Mouse (Mus musculus) Patski (cell line): Measurements from ENCODE around the gene Olfr874. TPM values are rescaled to one million over a fixed set of nuclear protein-coding genes. Genes with fewer than 3 reads are reported as not detected.
"Not testable (repeated sequence)": the region's sequence is repeated elsewhere in the genome, so short reads cannot be mapped to it uniquely, and the experiment has no call there.

ENCODE experiments used
- ATAC-seq: fragments of 100-300 bp; one replicate; pipeline ENCODE4 v1.8.0; 2021
- CTCF ChIA-PET: fragments of 350-600 bp; sonication (Branson Sonifier 250); formaldehyde crosslinking; loops from one replicate; lab custom pipeline; 2022; ENCODE audit warnings: inconsistent platforms; lab: Charles Lee
- POLR2A ChIA-PET: fragments of 350-600 bp; sonication (Branson Sonifier 250); formaldehyde crosslinking; loops from one replicate; lab custom pipeline; 2022; ENCODE audit warnings: antibody characterized with exemption, inconsistent platforms; lab: Charles Lee
- DNase-seq: peaks from one replicate; pipeline ENCODE4 v3.0.0-alpha.2; 2011; ENCODE audit warnings: low read depth, low spot score
- H3K27me3 ChIP-seq: fragments of 371-371 bp; one replicate; pipeline ENCODE4 v1.5.1; 2021
- CTCF ChIP-seq: fragments of 100-300 bp; IDR thresholded peaks from one replicate; pipeline ENCODE4 v1.5.1; 2021
- in situ Hi-C: fragments of 300-500 bp; cut with MboI; formaldehyde crosslinking; loops from 3 replicates; pipeline ENCODE4 v1.11.1; 2018; ENCODE audit warnings: low pct_unique_long_range_greater_than_20kb, mixed read lengths
- polyA plus RNA-seq: library from polyadenylated mRNA; unstranded; gene quantifications from one replicate; pipeline ENCODE4 v1.2.3, GENCODE M21; 2021

The Olfr874 gene
- not detected for polyA plus RNA-seq

GRCm38 (mm10) chr9:37744806-37745205 is at the start of gene Olfr874:
Olfr874 (plus strand) TSS chr9:37745106.
- in situ Hi-C loops = no loop called here
- no peak for DNase-seq
- ChIA-PET CTCF (no interaction called here), POLR2A (no interaction called here)
- no peak for ATAC-seq
- no peaks in the 10 kb centered on the region for H3K27me3 ChIP-seq
- TF ChIP-seq CTCF = no peak

GRCm38 (mm10) chr9:37716150-37716549 is 28.8 kb upstream of the Olfr874 start, which contains the start of gene Olfr160:
Olfr160 (minus strand) TSS chr9:37716250.
- DNase-seq = no peak
- in situ Hi-C loops = no loop called here
- no peak for TF ChIP-seq CTCF
- ChIA-PET CTCF (no interaction called here), POLR2A (no interaction called here)
- peaks cover 9% of the 10 kb centered on the region for H3K27me3 ChIP-seq
- ATAC-seq = no peak

GRCm38 (mm10) chr9:37734310-37734709 is 10.6 kb upstream of the Olfr874 start:
- ATAC-seq = peak; percentile 54
- peak; percentile 19 for DNase-seq
- no peaks in the 10 kb centered on the region for H3K27me3 ChIP-seq
- in situ Hi-C loops = no loop called here
- TF ChIP-seq CTCF = no peak
- POLR2A ChIA-PET = no interaction called here
- CTCF ChIA-PET = interaction anchor here (1.4 kb wide), 1 partner anchor 44 kb away, joined by 6 read pairs; no protein-coding TSS in a partner anchor

- no peak for ATAC-seq
Measured at GRCm38 (mm10) chr9:37750319-37751075, 5.6 kb downstream of the Olfr874 start.

GRCm38 (mm10) chr9:37751467-37751866 is 6.6 kb downstream of the Olfr874 start:
- ChIA-PET POLR2A (no interaction called here), CTCF (no interaction called here)
- DNase-seq = no peak
- in situ Hi-C loops = no loop called here
- no peak for ATAC-seq
- no peak for TF ChIP-seq CTCF
- H3K27me3 ChIP-seq = no peaks in the 10 kb centered on the region

More at GRCm38 (mm10) chr9:37750319-37751075, 5.6 kb downstream of the Olfr874 start:
- in situ Hi-C loops = no loop called here
- CTCF ChIA-PET = no interaction called here
- POLR2A ChIA-PET = no interaction called here
- no peak for DNase-seq
- no peak for TF ChIP-seq CTCF
- no peaks in the 10 kb centered on the region for H3K27me3 ChIP-seq

GRCm38 (mm10) chr9:37752006-37752405 is 7.1 kb downstream of the Olfr874 start:
- DNase-seq (no peak), ATAC-seq (no peak)
- no peak for TF ChIP-seq CTCF
- in situ Hi-C loops = no loop called here
- POLR2A ChIA-PET = no interaction called here
- CTCF ChIA-PET = no interaction called here
- no peaks in the 10 kb centered on the region for H3K27me3 ChIP-seq

- in situ Hi-C loops = no loop called here
- H3K27me3 ChIP-seq = no peaks in the 10 kb centered on the region
- DNase-seq = no peak
- POLR2A ChIA-PET = no interaction called here
- CTCF ChIA-PET = interaction anchor here (0.6 to 1.6 kb wide), 2 partner anchors 14 to 208 kb away, joined by 4 to 5 read pairs; no protein-coding TSS in a partner anchor
- no peak for ATAC-seq
- TF ChIP-seq CTCF = no peak
Measured at GRCm38 (mm10) chr9:37761728-37762127, 16.8 kb downstream of the Olfr874 start.

- in situ Hi-C loops = no loop called here
- no peak for ATAC-seq
Measured at GRCm38 (mm10) chr9:37762541-37762940, 17.6 kb downstream of the Olfr874 start.

GRCm38 (mm10) chr9:37770661-37771060 is 25.8 kb downstream of the Olfr874 start:
- no peak for ATAC-seq
- DNase-seq = no peak
- TF ChIP-seq CTCF = no peak
- ChIA-PET POLR2A (no interaction called here), CTCF (no interaction called here)
- H3K27me3 ChIP-seq = no peaks in the 10 kb centered on the region
- in situ Hi-C loops = no loop called here

More at GRCm38 (mm10) chr9:37762541-37762940, 17.6 kb downstream of the Olfr874 start:
- POLR2A ChIA-PET = no interaction called here
- TF ChIP-seq CTCF = peak; percentile 37
- no peaks in the 10 kb centered on the region for H3K27me3 ChIP-seq
- no peak for DNase-seq
- CTCF ChIA-PET = interaction anchor here (0.6 kb wide), 1 partner anchor 207 kb away, joined by 4 read pairs; no protein-coding TSS in a partner anchor

GRCm38 (mm10) chr9:37771759-37772158 is 26.9 kb downstream of the Olfr874 start, which contains the start of gene Olfr875:
Olfr875 (plus strand) TSS chr9:37771857.
- ATAC-seq (no peak), DNase-seq (no peak)
- POLR2A ChIA-PET = no interaction called here
- in situ Hi-C loops = no loop called here
- no peak for TF ChIP-seq CTCF
- CTCF ChIA-PET = no interaction called here
- no peaks in the 10 kb centered on the region for H3K27me3 ChIP-seq

GRCm38 (mm10) chr9:37782766-37783260 is 37.9 kb downstream of the Olfr874 start:
- ATAC-seq = no peak
- H3K27me3 ChIP-seq = no peaks in the 10 kb centered on the region
- no peak for DNase-seq
- CTCF ChIA-PET = no interaction called here
- POLR2A ChIA-PET = no interaction called here
- in situ Hi-C loops = no loop called here
- TF ChIP-seq CTCF = no peak

- H3K27me3 ChIP-seq, DNase-seq, in situ Hi-C loops, POLR2A ChIA-PET, ATAC-seq, CTCF ChIA-PET: not testable (repeated sequence)
Measured at GRCm38 (mm10) chr9:37783394-37784387, 38.8 kb downstream of the Olfr874 start.
